Comparison of ENCODE assay signal across 9 mouse cellular contexts in the genomic region with DNA sequence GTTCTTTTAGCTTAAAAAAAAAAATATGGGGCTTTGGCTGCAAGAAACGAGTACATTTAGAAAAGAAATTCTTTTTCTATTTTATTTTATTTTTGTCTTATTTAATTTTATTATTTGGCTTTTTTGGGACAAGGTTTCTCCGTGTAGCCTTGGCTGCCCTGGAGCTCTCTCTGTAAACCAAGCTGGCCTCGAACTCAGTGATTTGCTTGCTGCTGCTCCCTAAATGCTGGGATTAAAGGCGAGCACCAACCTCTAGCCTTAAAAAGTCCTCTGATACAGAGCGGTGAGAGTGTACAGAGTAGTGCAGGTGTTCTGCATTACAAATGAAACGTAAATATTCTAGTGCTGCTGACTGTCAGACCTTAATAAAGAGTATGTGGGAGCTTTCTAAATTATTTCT. TPM values are rescaled to one million over a fixed set of nuclear protein-coding genes. Genes with fewer than 3 reads are reported as not detected.
DNase-seq lines count a peak whose midpoint lies in the region; ATAC-seq lines count a peak whose summit lies in the region.
"Had no signal": no experiment of that assay in that cellular context is flagged by ENCODE, and none has a peak within 500 bp of the region (broad histone marks: within the 10 kb centered on the region; RNA-seq: fewer than 3 reads in every experiment).

No protein-coding gene starts in this region.

- intact Hi-C loops in heart, postnatal 14 days (cut with DNase I): loop anchor here (5.0 to 10.0 kb wide), 2 partner anchors 119 to 211 kb away; no protein-coding TSS in a partner anchor

- peak overlapping the region; percentile 74 for H3K4me3 ChIP-seq in liver, embryonic 13.5 days (replicated peaks)

- H3K9ac ChIP-seq in liver, embryonic 13.5 days: no peak overlapping the region

- peaks cover 19% of the 10 kb centered on the region for H3K4me1 ChIP-seq in liver, embryonic 13.5 days (replicated peaks)

- peak; percentile 80 for DNase-seq in heart, adult 11 months
- no peak for DNase-seq in heart, postnatal 14 days
- peak; percentile 13 for DNase-seq in thymus, postnatal 14 days
- DNase-seq in thymus, postnatal 10 days (ENCODE audit: low spot score in 2 of 2): no peak
- DNase-seq in liver, embryonic 13.5 days: no peak
- no peak for DNase-seq in frontal cortex, postnatal 14 days (ENCODE audit: low spot score in 2 of 2)
- DNase-seq in right cerebral cortex, postnatal 25 days: no peak
- DNase-seq in adrenal gland, postnatal 10 days: no peak

- no peaks in the 10 kb centered on the region for H3K27me3 ChIP-seq in liver, embryonic 13.5 days

- 57% methylated on average over 6 of the region's 6 CpGs for WGBS in liver, embryonic 13.5 days (ENCODE audit: insufficient replicate concordance)

- H3K36me3 ChIP-seq in liver, embryonic 13.5 days: no peaks in the 10 kb centered on the region

- no peak for ATAC-seq in liver, embryonic 13.5 days (ENCODE audit: low read depth)

- H3K27ac ChIP-seq in liver, embryonic 13.5 days: no peak overlapping the region

- peak overlapping the region; percentile 100 for H3K4me2 ChIP-seq in liver, embryonic 13.5 days

- no peaks in the 10 kb centered on the region for H3K9me3 ChIP-seq in liver, embryonic 13.5 days (replicated peaks)

RNA-seq across cellular contexts. Expression of gene Mnd1, which starts 0.5 kb away (rescaled TPM):
- 1 to 10 TPM; 4.0 to 6.5 TPM for total RNA-seq in heart, postnatal 14 days (2021)
- 8.7 and 11.7 TPM in 2 replicates for polyA plus RNA-seq in liver, embryonic 13.5 days (2015; fragmentation: Nextera tagmentation; extraction: Ambion mirVana)
- total RNA-seq in adrenal gland, postnatal 10 days (2021): 10 to 100 TPM; 25.2 to 26.5 TPM

RNA-seq across cellular contexts. Expression of gene Gm6525, which starts 17.8 kb away (rescaled TPM):
- not detected for total RNA-seq in heart, postnatal 14 days (2021)
- 0.17 TPM in 1 of 2 replicates, not detected in the other for polyA plus RNA-seq in liver, embryonic 13.5 days (2015; fragmentation: Nextera tagmentation; extraction: Ambion mirVana)
- under 1 TPM; 0.67 to 0.69 TPM for total RNA-seq in adrenal gland, postnatal 10 days (2021)
- total RNA-seq: left cerebral cortex, adult 18-20 months had no signal

Comparison
In these comparisons a context has a peak if more than half of its experiments do, and no peak if none do; other contexts are left out.
1. DNase-seq: peak in heart, adult 11 months (single experiment) and thymus, postnatal 14 days (single experiment); none in heart, postnatal 14 days (0 of 2), thymus, postnatal 10 days (0 of 2), liver, embryonic 13.5 days (single experiment), frontal cortex, postnatal 14 days (0 of 2), right cerebral cortex, postnatal 25 days (single experiment) and adrenal gland, postnatal 10 days (single experiment).